Mouse (Mus musculus): ENCODE results near the gene B3gntl1. TPM values are rescaled to one million over a fixed set of nuclear protein-coding genes. Genes with fewer than 3 reads are reported as not detected.

The B3gntl1 gene
- polyA plus RNA-seq, 1 experiment from 2014 or later, result 5.1 TPM

GRCm38 (mm10) chr11:121697271-121697670 is 24.3 kb upstream of the B3gntl1 start:
- ATAC-seq (replicated peaks; ENCODE audit: insufficient number of reproducible peaks, low FRiP score, low TSS enrichment, low read depth), result no peak
- Histone ChIP-seq H3K4me1 (ENCODE audit: control insufficient read depth, insufficient read depth, low read length) (no peaks in the 10 kb centered on the region), H3K9ac (replicated peaks; ENCODE audit: low read length) (no peak overlapping the region), H3K36me3 (replicated peaks; ENCODE audit: control insufficient read depth, insufficient read depth, low read depth, low read length) (no peaks in the 10 kb centered on the region), H3K9me3 (replicated peaks; ENCODE audit: control insufficient read depth, low read length) (no peaks in the 10 kb centered on the region), H3K4me3 (ENCODE audit: low read depth, low read length) (no peak overlapping the region), H3K27me3 (ENCODE audit: control insufficient read depth, insufficient read depth, low read length) (no peaks in the 10 kb centered on the region), H3K27ac (replicated peaks; ENCODE audit: low read depth, low read length) (no peak overlapping the region), H3K4me2 (ENCODE audit: low read depth, low read length) (no peak overlapping the region)
- no peak for DNase-seq (ENCODE audit: low spot score)
- WGBS, result 84% methylated on average over 4 of the region's 4 CpGs

- Histone ChIP-seq H3K9me3 (replicated peaks; ENCODE audit: control insufficient read depth, low read length) (no peaks in the 10 kb centered on the region), H3K4me1 (ENCODE audit: control insufficient read depth, insufficient read depth, low read length) (no peaks in the 10 kb centered on the region), H3K36me3 (replicated peaks; ENCODE audit: control insufficient read depth, insufficient read depth, low read depth, low read length) (no peaks in the 10 kb centered on the region), H3K4me3 (ENCODE audit: low read depth, low read length) (no peak overlapping the region), H3K9ac (replicated peaks; ENCODE audit: low read length) (no peak overlapping the region), H3K4me2 (ENCODE audit: low read depth, low read length) (no peak overlapping the region), H3K27ac (replicated peaks; ENCODE audit: low read depth, low read length) (no peak overlapping the region), H3K27me3 (ENCODE audit: control insufficient read depth, insufficient read depth, low read length) (no peaks in the 10 kb centered on the region)
- WGBS, result 81% methylated on average over 5 of the region's 5 CpGs
- ATAC-seq (replicated peaks; ENCODE audit: insufficient number of reproducible peaks, low FRiP score, low TSS enrichment, low read depth), result no peak
- no peak for DNase-seq (ENCODE audit: low spot score)
These were observed 22.5 kb upstream of the B3gntl1 start for GRCm38 (mm10) chr11:121695304-121696064.

GRCm38 (mm10) chr11:121688024-121688423 is 15.1 kb upstream of the B3gntl1 start:
- 80% methylated on average over 2 of the region's 2 CpGs for WGBS
- Histone ChIP-seq H3K27ac (replicated peaks; ENCODE audit: low read depth, low read length) (no peak overlapping the region), H3K4me3 (ENCODE audit: low read depth, low read length) (no peak overlapping the region), H3K4me1 (ENCODE audit: control insufficient read depth, insufficient read depth, low read length) (no peaks in the 10 kb centered on the region), H3K27me3 (ENCODE audit: control insufficient read depth, insufficient read depth, low read length) (no peaks in the 10 kb centered on the region), H3K9ac (replicated peaks; ENCODE audit: low read length) (no peak overlapping the region), H3K9me3 (replicated peaks; ENCODE audit: control insufficient read depth, low read length) (no peaks in the 10 kb centered on the region), H3K4me2 (ENCODE audit: low read depth, low read length) (no peak overlapping the region), H3K36me3 (replicated peaks; ENCODE audit: control insufficient read depth, insufficient read depth, low read depth, low read length) (no peaks in the 10 kb centered on the region)
- no peak for DNase-seq (ENCODE audit: low spot score)
- no peak for ATAC-seq (replicated peaks; ENCODE audit: insufficient number of reproducible peaks, low FRiP score, low TSS enrichment, low read depth)

GRCm38 (mm10) chr11:121686674-121687073 is 13.7 kb upstream of the B3gntl1 start:
- 64% methylated on average over 5 of the region's 5 CpGs for WGBS
- H3K4me3 ChIP-seq (ENCODE audit: low read depth, low read length), result no peak overlapping the region
- H3K4me1 ChIP-seq (ENCODE audit: control insufficient read depth, insufficient read depth, low read length), result no peaks in the 10 kb centered on the region
- DNase-seq (ENCODE audit: low spot score), result no peak
- no peaks in the 10 kb centered on the region for H3K36me3 ChIP-seq (replicated peaks; ENCODE audit: control insufficient read depth, insufficient read depth, low read depth, low read length)
- H3K27me3 ChIP-seq (ENCODE audit: control insufficient read depth, insufficient read depth, low read length), result no peaks in the 10 kb centered on the region
- no peak overlapping the region for H3K27ac ChIP-seq (replicated peaks; ENCODE audit: low read depth, low read length)
- no peak overlapping the region for H3K4me2 ChIP-seq (ENCODE audit: low read depth, low read length)
- no peaks in the 10 kb centered on the region for H3K9me3 ChIP-seq (replicated peaks; ENCODE audit: control insufficient read depth, low read length)
- no peak for ATAC-seq (replicated peaks; ENCODE audit: insufficient number of reproducible peaks, low FRiP score, low TSS enrichment, low read depth)
- H3K9ac ChIP-seq (replicated peaks; ENCODE audit: low read length), result no peak overlapping the region

GRCm38 (mm10) chr11:121686091-121686490 is 13.1 kb upstream of the B3gntl1 start:
- no peak overlapping the region for H3K4me2 ChIP-seq (ENCODE audit: low read depth, low read length)
- H3K27me3 ChIP-seq (ENCODE audit: control insufficient read depth, insufficient read depth, low read length), result no peaks in the 10 kb centered on the region
- H3K9me3 ChIP-seq (replicated peaks; ENCODE audit: control insufficient read depth, low read length), result no peaks in the 10 kb centered on the region
- no peaks in the 10 kb centered on the region for H3K4me1 ChIP-seq (ENCODE audit: control insufficient read depth, insufficient read depth, low read length)
- no peak overlapping the region for H3K4me3 ChIP-seq (ENCODE audit: low read depth, low read length)
- no peak overlapping the region for H3K9ac ChIP-seq (replicated peaks; ENCODE audit: low read length)
- no peaks in the 10 kb centered on the region for H3K36me3 ChIP-seq (replicated peaks; ENCODE audit: control insufficient read depth, insufficient read depth, low read depth, low read length)
- H3K27ac ChIP-seq (replicated peaks; ENCODE audit: low read depth, low read length), result no peak overlapping the region
- 84% methylated on average over 4 of the region's 4 CpGs for WGBS
- ATAC-seq (replicated peaks; ENCODE audit: insufficient number of reproducible peaks, low FRiP score, low TSS enrichment, low read depth) (no peak), DNase-seq (ENCODE audit: low spot score) (no peak)

- Histone ChIP-seq H3K27me3 (ENCODE audit: control insufficient read depth, insufficient read depth, low read length) (no peaks in the 10 kb centered on the region), H3K9me3 (replicated peaks; ENCODE audit: control insufficient read depth, low read length) (no peaks in the 10 kb centered on the region), H3K36me3 (replicated peaks; ENCODE audit: control insufficient read depth, insufficient read depth, low read depth, low read length) (no peaks in the 10 kb centered on the region), H3K27ac (replicated peaks; ENCODE audit: low read depth, low read length) (no peak overlapping the region), H3K4me1 (ENCODE audit: control insufficient read depth, insufficient read depth, low read length) (no peaks in the 10 kb centered on the region), H3K4me3 (ENCODE audit: low read depth, low read length) (no peak overlapping the region), H3K9ac (replicated peaks; ENCODE audit: low read length) (no peak overlapping the region), H3K4me2 (ENCODE audit: low read depth, low read length) (no peak overlapping the region)
- WGBS, result 65% methylated on average over 6 of the region's 6 CpGs
- no peak for DNase-seq (ENCODE audit: low spot score)
- no peak for ATAC-seq (replicated peaks; ENCODE audit: insufficient number of reproducible peaks, low FRiP score, low TSS enrichment, low read depth)
These were observed 12.6 kb upstream of the B3gntl1 start for GRCm38 (mm10) chr11:121685491-121686001.

- no peak overlapping the region for H3K27ac ChIP-seq (replicated peaks; ENCODE audit: low read depth, low read length)
- no peaks in the 10 kb centered on the region for H3K9me3 ChIP-seq (replicated peaks; ENCODE audit: control insufficient read depth, low read length)
- no peak overlapping the region for H3K4me2 ChIP-seq (ENCODE audit: low read depth, low read length)
- no peaks in the 10 kb centered on the region for H3K27me3 ChIP-seq (ENCODE audit: control insufficient read depth, insufficient read depth, low read length)
- 59% methylated on average over 3 of the region's 3 CpGs for WGBS
- ATAC-seq (replicated peaks; ENCODE audit: insufficient number of reproducible peaks, low FRiP score, low TSS enrichment, low read depth), result no peak
- no peak overlapping the region for H3K4me3 ChIP-seq (ENCODE audit: low read depth, low read length)
- H3K4me1 ChIP-seq (ENCODE audit: control insufficient read depth, insufficient read depth, low read length), result no peaks in the 10 kb centered on the region
- H3K9ac ChIP-seq (replicated peaks; ENCODE audit: low read length), result no peak overlapping the region
- no peak for DNase-seq (ENCODE audit: low spot score)
- no peaks in the 10 kb centered on the region for H3K36me3 ChIP-seq (replicated peaks; ENCODE audit: control insufficient read depth, insufficient read depth, low read depth, low read length)
These were observed 10.3 kb upstream of the B3gntl1 start for GRCm38 (mm10) chr11:121683243-121683642.

GRCm38 (mm10) chr11:121680750-121681149 is 7.8 kb upstream of the B3gntl1 start:
- no peak for DNase-seq (ENCODE audit: low spot score)
- 82% methylated on average over 5 of the region's 5 CpGs for WGBS
- ATAC-seq (replicated peaks; ENCODE audit: insufficient number of reproducible peaks, low FRiP score, low TSS enrichment, low read depth), result no peak

More at GRCm38 (mm10) chr11:121680750-121681149, 7.8 kb upstream of the B3gntl1 start:
- H3K36me3 ChIP-seq (replicated peaks; ENCODE audit: control insufficient read depth, insufficient read depth, low read depth, low read length), result no peaks in the 10 kb centered on the region
- H3K4me2 ChIP-seq (ENCODE audit: low read depth, low read length), result no peak overlapping the region
- H3K4me3 ChIP-seq (ENCODE audit: low read depth, low read length), result no peak overlapping the region
- H3K27ac ChIP-seq (replicated peaks; ENCODE audit: low read depth, low read length), result no peak overlapping the region
- H3K27me3 ChIP-seq (ENCODE audit: control insufficient read depth, insufficient read depth, low read length), result no peaks in the 10 kb centered on the region
- H3K4me1 ChIP-seq (ENCODE audit: control insufficient read depth, insufficient read depth, low read length), result no peaks in the 10 kb centered on the region
- H3K9me3 ChIP-seq (replicated peaks; ENCODE audit: control insufficient read depth, low read length), result no peaks in the 10 kb centered on the region
- no peak overlapping the region for H3K9ac ChIP-seq (replicated peaks; ENCODE audit: low read length)

All from embryonic facial prominence, embryonic 11.5 days (tissue).